ENCODE assay signal across 9 mouse cellular contexts in genomic region chr7:35081406-35082104, GRCm38 (mm10). TPM values are rescaled to one million over a fixed set of nuclear protein-coding genes. Genes with fewer than 3 reads are reported as not detected.
DNase-seq lines count a peak whose midpoint lies in the region; ATAC-seq and TF ChIP-seq lines count a peak whose summit lies in the region.
"Had no signal": no experiment of that assay in that cellular context is flagged by ENCODE, and none has a peak within 500 bp of the region (broad histone marks: within the 10 kb centered on the region; RNA-seq: fewer than 3 reads in every experiment).

No protein-coding gene starts in this region.

- no peak overlapping the region for H3K4me3 ChIP-seq in forebrain, postnatal 0 days (ENCODE audit: low read depth, low read length)
- no peak overlapping the region for H3K4me3 ChIP-seq in forebrain, embryonic 16.5 days (replicated peaks; ENCODE audit: low read length)
- peak overlapping the region; percentile 1; the same call in 1 of the 2 replicates for H3K4me3 ChIP-seq in layer of hippocampus, adult 2 months
- H3K4me3 ChIP-seq in embryonic facial prominence, embryonic 10.5 days = no peak overlapping the region
- peak overlapping the region; percentile 13 for H3K4me3 ChIP-seq in liver, postnatal 0 days (ENCODE audit: low read depth, low read length)
- no peak overlapping the region for H3K4me3 ChIP-seq in cerebellum, adult 2 months (replicated peaks; ENCODE audit: insufficient read depth, low read depth, low read length)
- H3K4me3 ChIP-seq: midbrain, embryonic 13.5 days had no signal

- no peak for DNase-seq in forebrain, postnatal 0 days
- DNase-seq in layer of hippocampus, adult 2 months (ENCODE audit: low spot score in 2 of 2) = no peak
- no peak for DNase-seq in layer of hippocampus, postnatal 25 days (ENCODE audit: extremely low spot score in 1 of 2, low spot score in 1 of 2)
- DNase-seq in embryonic facial prominence, embryonic 10.5 days (ENCODE audit: low spot score) = no peak
- DNase-seq in liver, postnatal 0 days = no peak
- DNase-seq in cerebellum, postnatal 25 days = no peak
- no peak for DNase-seq in cerebellum, adult 2 months

- H3K36me3 ChIP-seq in forebrain, postnatal 0 days (ENCODE audit: insufficient read depth) = no peaks in the 10 kb centered on the region
- no peaks in the 10 kb centered on the region for H3K36me3 ChIP-seq in forebrain, embryonic 16.5 days (ENCODE audit: control insufficient read depth, insufficient read depth)
- no peaks in the 10 kb centered on the region for H3K36me3 ChIP-seq in embryonic facial prominence, embryonic 10.5 days (replicated peaks)
- no peaks in the 10 kb centered on the region for H3K36me3 ChIP-seq in liver, postnatal 0 days (replicated peaks; ENCODE audit: insufficient read depth, low read length)
- H3K36me3 ChIP-seq: midbrain, embryonic 13.5 days had no signal

- no peak overlapping the region for H3K9ac ChIP-seq in forebrain, postnatal 0 days
- no peak overlapping the region for H3K9ac ChIP-seq in forebrain, embryonic 16.5 days (replicated peaks; ENCODE audit: low read depth, low read length)
- peak overlapping the region; percentile 3; the same call in 1 of the 2 replicates for H3K9ac ChIP-seq in liver, postnatal 0 days (replicated peaks)
- H3K9ac ChIP-seq: midbrain, embryonic 13.5 days had no signal

- TF ChIP-seq EP300 in liver, postnatal 0 days (IDR thresholded peaks at IDR 0.05; ENCODE audit: low read depth) = no peak

- H3K27ac ChIP-seq in forebrain, postnatal 0 days (ENCODE audit: low read depth, low read length) = peak overlapping the region; percentile 51; the same call in 1 of the 2 replicates
- no peak overlapping the region for H3K27ac ChIP-seq in forebrain, embryonic 16.5 days (ENCODE audit: low read length)
- H3K27ac ChIP-seq in layer of hippocampus, adult 2 months = peak overlapping the region; percentile 82
- H3K27ac ChIP-seq in embryonic facial prominence, embryonic 10.5 days (replicated peaks) = peak overlapping the region; percentile 40; the same call in 1 of the 2 replicates
- peak overlapping the region; percentile 79 for H3K27ac ChIP-seq in liver, postnatal 0 days (ENCODE audit: low read depth)
- no peak overlapping the region for H3K27ac ChIP-seq in cerebellum, adult 2 months (ENCODE audit: insufficient read depth, low read length)
- H3K27ac ChIP-seq: midbrain, embryonic 13.5 days had no signal

- no peak overlapping the region for H3K4me2 ChIP-seq in forebrain, postnatal 0 days (ENCODE audit: low read depth)
- no peak overlapping the region for H3K4me2 ChIP-seq in forebrain, embryonic 16.5 days (ENCODE audit: low read length)
- H3K4me2 ChIP-seq in liver, postnatal 0 days (ENCODE audit: low read depth, low read length) = peak overlapping the region; percentile 49
- H3K4me2 ChIP-seq: midbrain, embryonic 13.5 days had no signal

- TF ChIP-seq POLR2A in cerebellum, adult 2 months (IDR thresholded peaks at IDR 0.05; ENCODE audit: borderline replicate concordance, insufficient read depth, low read length) = no peak

- H3K4me1 ChIP-seq in forebrain, postnatal 0 days (ENCODE audit: insufficient read depth) = peaks cover 5% of the 10 kb centered on the region; the same call in 1 of the 2 replicates
- H3K4me1 ChIP-seq in forebrain, embryonic 16.5 days (replicated peaks; ENCODE audit: control insufficient read depth, insufficient read depth, low read length) = peaks cover 6% of the 10 kb centered on the region
- peaks cover 25% of the 10 kb centered on the region for H3K4me1 ChIP-seq in embryonic facial prominence, embryonic 10.5 days
- peaks cover 6% of the 10 kb centered on the region for H3K4me1 ChIP-seq in liver, postnatal 0 days (ENCODE audit: insufficient read depth)
- H3K4me1 ChIP-seq in cerebellum, adult 2 months (ENCODE audit: control insufficient read depth, insufficient read depth, low read length) = no peaks in the 10 kb centered on the region

- no peak for TF ChIP-seq CTCF in forebrain, postnatal 0 days (IDR thresholded peaks at IDR 0.05; ENCODE audit: low read depth)
- no peak for TF ChIP-seq CTCF in layer of hippocampus, adult 2 months (conservative IDR thresholded peaks at IDR 0.05)
- TF ChIP-seq CTCF in liver, postnatal 0 days (IDR thresholded peaks at IDR 0.05; ENCODE audit: low read depth) = no peak
- no peak for TF ChIP-seq CTCF in cerebellum, adult 2 months (IDR thresholded peaks at IDR 0.05; ENCODE audit: borderline replicate concordance, insufficient read depth, low read depth, low read length)

- no peak for ATAC-seq in forebrain, postnatal 0 days
- ATAC-seq in forebrain, embryonic 16.5 days = no peak
- ATAC-seq in liver, postnatal 0 days = peak; percentile 53; the same call in 1 of the 2 replicates
- ATAC-seq: midbrain, embryonic 13.5 days had no signal

- no peaks in the 10 kb centered on the region for H3K9me3 ChIP-seq in forebrain, postnatal 0 days (ENCODE audit: low read length)
- H3K9me3 ChIP-seq in forebrain, embryonic 16.5 days (ENCODE audit: control insufficient read depth, low read length) = no peaks in the 10 kb centered on the region
- no peaks in the 10 kb centered on the region for H3K9me3 ChIP-seq in embryonic facial prominence, embryonic 10.5 days
- H3K9me3 ChIP-seq in liver, postnatal 0 days (ENCODE audit: low read length) = no peaks in the 10 kb centered on the region
- H3K9me3 ChIP-seq: midbrain, embryonic 13.5 days had no signal

- 75% methylated on average over 9 of the region's 9 CpGs for WGBS in forebrain, postnatal 0 days
- 76% methylated on average over 9 of the region's 9 CpGs for WGBS in forebrain, embryonic 16.5 days
- WGBS in embryonic facial prominence, embryonic 10.5 days = 79% methylated on average over 9 of the region's 9 CpGs
- WGBS in liver, postnatal 0 days (ENCODE audit: insufficient replicate concordance) = 61% methylated on average over 9 of the region's 9 CpGs
- WGBS in cerebellum, adult 2 months = 80% methylated on average over 9 of the region's 9 CpGs

- H3K27me3 ChIP-seq in forebrain, postnatal 0 days (ENCODE audit: insufficient read depth, low read length) = no peaks in the 10 kb centered on the region
- peaks cover 2% of the 10 kb centered on the region; the same call in 1 of the 2 replicates for H3K27me3 ChIP-seq in forebrain, embryonic 16.5 days (replicated peaks; ENCODE audit: control insufficient read depth, insufficient read depth, low read length)
- peaks cover 21% of the 10 kb centered on the region; the same call in 1 of the 2 replicates for H3K27me3 ChIP-seq in embryonic facial prominence, embryonic 10.5 days (replicated peaks; ENCODE audit: low read depth, poor library complexity, severe bottlenecking)
- H3K27me3 ChIP-seq in liver, postnatal 0 days (ENCODE audit: insufficient read depth, low read length) = no peaks in the 10 kb centered on the region
- no peaks in the 10 kb centered on the region for H3K27me3 ChIP-seq in cerebellum, adult 2 months (ENCODE audit: control insufficient read depth, insufficient read depth, low read length)

RNA-seq across cellular contexts. Expression of gene Cebpg, which starts 25.2 kb away (rescaled TPM):
- total RNA-seq in forebrain, postnatal 0 days (2014; rRNA removed) = 16.5 and 23.2 TPM in 2 replicates
- polyA plus RNA-seq in forebrain, postnatal 0 days (2015; fragmentation: Nextera tagmentation; extraction: Ambion mirVana) = 8.5 and 14.5 TPM in 2 replicates
- polyA plus RNA-seq in forebrain, embryonic 16.5 days (2015; fragmentation: Nextera tagmentation; extraction: Ambion mirVana) = 48.4 and 54.8 TPM in 2 replicates
- total RNA-seq in layer of hippocampus, adult 2 months (2021) = 10 to 100 TPM; 28.0 to 32.8 TPM
- 10 to 100 TPM; 26.1 to 27.7 TPM for total RNA-seq in layer of hippocampus, postnatal 25 days (2021)
- 42.9 and 46.8 TPM in 2 replicates for polyA plus RNA-seq in embryonic facial prominence, embryonic 10.5 days (2016; fragmentation: Nextera tagmentation; extraction: Ambion mirVana)
- polyA plus RNA-seq in liver, postnatal 0 days (2015; fragmentation: Nextera tagmentation; extraction: Ambion mirVana) = 30.8 and 35.2 TPM in 2 replicates
- 25.1 and 25.3 TPM in 2 replicates for polyA plus RNA-seq in cerebellum, adult 2 months (2012; rRNA removed)

RNA-seq across cellular contexts. Expression of gene Cebpa, which starts 37.5 kb away (rescaled TPM):
- total RNA-seq in forebrain, postnatal 0 days (2014; rRNA removed) = 3.6 and 5.0 TPM in 2 replicates
- polyA plus RNA-seq in forebrain, postnatal 0 days (2015; fragmentation: Nextera tagmentation; extraction: Ambion mirVana) = 0.80 and 0.93 TPM in 2 replicates
- polyA plus RNA-seq in forebrain, embryonic 16.5 days (2015; fragmentation: Nextera tagmentation; extraction: Ambion mirVana) = 0.32 and 0.40 TPM in 2 replicates
- 10 to 100 TPM; 16.6 to 18.0 TPM for total RNA-seq in layer of hippocampus, adult 2 months (2021)
- total RNA-seq in layer of hippocampus, postnatal 25 days (2021) = 10 to 100 TPM; 14.2 to 20.7 TPM
- 0.39 and 0.45 TPM in 2 replicates for polyA plus RNA-seq in embryonic facial prominence, embryonic 10.5 days (2016; fragmentation: Nextera tagmentation; extraction: Ambion mirVana)
- polyA plus RNA-seq in liver, postnatal 0 days (2015; fragmentation: Nextera tagmentation; extraction: Ambion mirVana) = 20.2 and 34.0 TPM in 2 replicates
- 4.8 and 5.0 TPM in 2 replicates for polyA plus RNA-seq in cerebellum, adult 2 months (2012; rRNA removed)

Comparison
In these comparisons a context has a peak if more than half of its experiments do, and no peak if none do; other contexts are left out.
1. H3K27ac ChIP-seq: peak in forebrain, postnatal 0 days (single experiment), layer of hippocampus, adult 2 months (single experiment), embryonic facial prominence, embryonic 10.5 days (single experiment) and liver, postnatal 0 days (single experiment); none in forebrain, embryonic 16.5 days (single experiment) and cerebellum, adult 2 months (single experiment).
2. H3K4me3 ChIP-seq: peak in layer of hippocampus, adult 2 months (single experiment) and liver, postnatal 0 days (single experiment); none in forebrain, postnatal 0 days (single experiment), forebrain, embryonic 16.5 days (single experiment), embryonic facial prominence, embryonic 10.5 days (single experiment) and cerebellum, adult 2 months (single experiment).